Mouse (Mus musculus): ENCODE results near the gene Kbtbd3.
A peak's percentile ranks its signal among the peaks of the same experiment; 100 is the strongest.

Gene Kbtbd3

DNA sequence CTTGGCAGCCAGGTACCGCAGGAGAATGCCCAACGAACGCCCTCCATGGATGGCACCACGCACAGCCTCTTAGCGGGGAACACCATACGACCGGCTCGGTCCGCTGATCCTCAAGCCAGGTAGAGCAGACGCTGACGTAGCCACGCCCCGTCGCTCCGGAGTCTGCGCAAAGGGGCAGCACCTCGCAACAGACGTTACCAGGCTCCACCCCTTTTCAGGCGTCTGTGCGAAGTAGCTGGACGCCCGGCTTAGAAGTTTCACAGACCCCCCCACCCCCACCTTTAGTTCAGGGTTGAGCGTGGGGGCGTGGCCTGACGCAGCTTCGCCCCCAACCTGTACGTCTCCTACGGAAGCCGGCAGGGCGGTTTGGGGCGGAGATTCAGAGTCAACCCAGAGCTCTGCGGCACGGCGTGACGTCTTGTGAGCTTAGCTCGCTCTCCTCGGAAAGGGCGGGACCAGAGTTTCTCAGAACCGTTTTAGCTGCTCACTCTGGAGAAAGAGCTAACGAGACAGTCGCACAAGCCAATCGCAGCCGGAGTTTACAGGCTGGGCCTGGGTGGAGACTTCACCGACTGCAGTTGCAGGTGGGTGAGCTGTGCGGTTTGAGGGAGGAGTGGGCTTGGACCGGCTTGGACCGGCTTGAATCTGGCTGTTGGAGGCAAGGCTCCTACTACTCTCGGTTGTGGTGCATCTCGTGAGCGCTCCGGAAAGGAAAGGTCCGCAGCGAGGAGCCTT is at the start of gene Kbtbd3, which contains the start of gene Aasdhppt:
TSS of gene Kbtbd3 (plus strand) at position 483 of the 735 bp plus-strand sequence.
TSS of gene Aasdhppt (minus strand) at position 121 of the 735 bp plus-strand sequence.
- peak; percentile 100 for DNase-seq

- DNase-seq, result peak; percentile 5
These were observed 49.5 kb upstream of the Kbtbd3 start for GRCm38 (mm10) chr9:4259841-4260745.

DNA sequence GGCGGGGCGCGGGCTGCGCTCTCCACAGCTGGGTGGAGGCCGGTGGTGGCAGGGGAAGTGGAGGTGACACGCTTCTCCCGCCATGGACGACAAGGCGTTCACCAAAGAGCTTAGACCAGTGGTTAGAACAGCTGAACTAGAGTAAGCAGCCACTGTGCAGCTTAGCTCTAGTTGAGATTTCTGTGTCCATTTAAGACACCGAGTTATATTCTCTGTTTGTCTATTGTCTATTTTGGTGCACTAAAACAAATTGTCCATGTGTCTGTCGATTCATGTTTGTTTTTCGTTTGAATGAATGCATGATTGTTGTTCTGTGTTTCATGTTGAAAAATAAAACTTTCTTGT is 48.9 kb upstream of the Kbtbd3 start:
- no peak for DNase-seq

DNA sequence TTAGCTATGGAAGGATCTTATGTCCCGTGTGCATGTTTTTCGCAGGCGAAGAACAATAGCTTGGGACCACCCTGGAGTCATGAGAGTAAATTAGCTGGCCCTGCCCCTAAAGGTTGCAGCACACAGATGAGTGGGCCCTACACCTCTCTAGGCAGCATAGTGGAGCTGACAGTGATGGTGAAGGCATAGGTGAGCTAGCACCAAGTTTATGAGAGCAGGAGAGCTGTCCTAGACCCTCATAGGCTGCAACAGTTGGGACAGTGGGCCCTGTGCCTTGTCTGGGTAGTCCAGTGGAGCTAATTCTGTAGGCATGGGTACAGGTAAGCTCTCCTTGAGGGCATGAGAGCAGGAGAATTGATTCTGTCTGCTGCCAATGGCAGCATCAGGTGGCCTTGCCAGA is 42.8 kb upstream of the Kbtbd3 start:
- DNase-seq, result no peak

GRCm38 (mm10) chr9:4283850-4284249 is 25.8 kb upstream of the Kbtbd3 start:
- no peak for DNase-seq

GRCm38 (mm10) chr9:4300466-4300865 is 9.2 kb upstream of the Kbtbd3 start:
- no peak for DNase-seq

- no peak for DNase-seq
These were observed 4.8 kb upstream of the Kbtbd3 start for GRCm38 (mm10) chr9:4304867-4305266.

- no peak for DNase-seq
These were observed 844 bp upstream of the Kbtbd3 start for GRCm38 (mm10) chr9:4308628-4309350.

DNA sequence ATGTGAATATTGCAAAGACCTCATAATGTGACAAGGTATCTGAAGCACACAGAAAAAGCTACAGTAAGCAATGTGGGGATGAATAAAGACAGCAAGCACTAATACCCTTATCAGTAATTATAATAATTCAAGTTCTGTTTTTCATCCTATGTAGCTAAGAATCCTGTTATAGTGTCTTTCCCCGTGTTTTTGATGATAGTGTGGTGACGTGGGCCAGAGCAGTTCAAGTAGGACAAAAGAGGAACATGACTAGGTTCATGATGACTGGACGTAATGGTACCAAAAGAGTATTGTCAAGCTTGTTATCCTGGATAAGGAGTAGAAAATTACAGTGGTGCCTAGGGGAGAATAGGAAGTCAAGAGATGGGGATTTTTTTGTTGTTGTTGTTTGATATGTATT is 1.1 kb downstream of the Kbtbd3 start:
- no peak for DNase-seq

DNA sequence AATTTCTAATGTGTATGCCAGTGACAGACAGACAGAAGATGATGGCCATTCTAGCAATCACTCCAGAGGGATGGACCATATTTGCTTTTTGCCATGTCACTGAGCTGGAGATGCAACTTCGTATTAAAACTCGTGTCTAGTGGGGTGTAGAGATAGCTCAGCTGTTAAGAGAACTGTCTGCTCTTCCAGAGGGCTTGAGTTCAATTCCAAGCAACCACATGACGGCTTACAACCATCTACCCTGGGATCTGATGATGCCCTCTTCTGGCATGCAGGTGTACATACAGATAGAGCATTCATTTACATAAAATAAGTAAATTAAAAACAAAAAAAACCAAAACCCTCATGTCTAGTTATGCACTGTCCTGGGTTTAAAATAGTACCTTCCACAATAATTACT is 1.5 kb downstream of the Kbtbd3 start:
- DNase-seq, result no peak

DNA sequence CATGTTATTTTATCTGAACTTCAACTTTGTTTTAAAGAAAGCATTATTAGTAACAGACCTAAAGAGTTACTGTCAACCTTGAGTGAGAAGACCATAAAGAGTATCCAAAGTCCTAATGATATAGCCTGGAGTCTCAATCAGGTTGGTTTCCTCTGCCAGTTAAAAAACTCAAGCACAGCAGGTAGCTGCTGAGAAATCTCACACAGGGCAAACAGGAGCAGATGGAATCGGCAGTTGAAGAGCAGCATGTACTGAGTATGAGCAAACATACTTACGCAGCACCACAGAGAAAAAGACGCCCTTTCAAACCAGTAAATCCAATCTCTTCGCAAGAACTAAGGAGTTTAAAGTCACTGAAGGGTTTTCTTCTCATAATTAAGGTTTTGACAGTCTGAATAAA is 4.3 kb downstream of the Kbtbd3 start:
- no peak for DNase-seq

- peak; percentile 74 for DNase-seq
These were observed 6.1 kb downstream of the Kbtbd3 start for GRCm38 (mm10) chr9:4315746-4316145.

GRCm38 (mm10) chr9:4318939-4319721 is 9.5 kb downstream of the Kbtbd3 start:
- DNase-seq, result no peak

- no peak for DNase-seq
These were observed 43.5 kb downstream of the Kbtbd3 start for GRCm38 (mm10) chr9:4353163-4353562.

DNA sequence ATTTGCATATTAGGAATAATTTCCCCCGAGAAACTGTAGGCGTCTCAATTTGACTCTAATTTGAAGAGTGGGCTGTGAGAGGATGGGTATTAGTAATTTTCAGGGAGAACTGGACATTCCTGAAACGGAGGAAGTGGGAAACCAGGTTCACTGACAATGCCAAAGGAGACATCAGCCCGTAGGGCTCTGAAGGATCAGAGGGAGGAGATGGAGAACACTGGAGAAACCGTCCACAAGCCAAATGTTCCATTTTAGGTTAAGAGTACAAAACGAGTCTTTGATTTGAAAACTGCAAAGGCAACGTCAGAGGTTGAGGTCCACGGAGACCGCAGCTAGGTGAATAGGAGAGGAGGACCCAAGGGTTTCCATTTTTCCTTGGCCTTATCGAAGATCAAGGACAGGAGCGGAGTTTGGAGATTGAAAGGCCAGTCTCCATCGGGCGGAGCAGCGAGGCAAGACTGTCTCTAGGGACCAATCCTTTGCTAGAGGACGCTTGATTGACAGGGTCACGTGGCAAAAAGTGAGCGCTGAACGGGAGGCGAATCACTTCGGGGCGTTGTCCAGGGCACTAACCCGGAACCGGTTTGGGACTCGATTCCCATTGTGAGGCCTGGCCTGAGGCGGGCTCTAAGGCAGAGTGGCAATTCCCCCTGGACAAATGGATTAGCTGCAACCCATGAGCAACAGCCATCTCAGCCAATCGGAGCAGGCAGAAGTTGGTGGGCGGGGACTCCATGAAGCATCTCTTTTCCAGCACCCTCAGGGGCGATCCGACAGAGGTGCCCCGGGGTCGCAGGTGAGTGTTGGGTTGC is 66.4 kb downstream of the Kbtbd3 start, which contains the start of gene Msantd4:
TSS of gene Msantd4 (plus strand) at position 735 of the 812 bp plus-strand sequence.
- DNase-seq, result peak; percentile 100

GRCm38 (mm10) chr9:4376640-4377120 is 67.0 kb downstream of the Kbtbd3 start:
- DNase-seq, result no peak
